Mouse (Mus musculus): ENCODE measurements around the gene Cpb2. TPM values are rescaled to one million over a fixed set of nuclear protein-coding genes. Genes with fewer than 3 reads are reported as not detected.

The Cpb2 gene
- polyA plus RNA-seq, 1 experiment from 2014 or later = 6.8 TPM

DNA sequence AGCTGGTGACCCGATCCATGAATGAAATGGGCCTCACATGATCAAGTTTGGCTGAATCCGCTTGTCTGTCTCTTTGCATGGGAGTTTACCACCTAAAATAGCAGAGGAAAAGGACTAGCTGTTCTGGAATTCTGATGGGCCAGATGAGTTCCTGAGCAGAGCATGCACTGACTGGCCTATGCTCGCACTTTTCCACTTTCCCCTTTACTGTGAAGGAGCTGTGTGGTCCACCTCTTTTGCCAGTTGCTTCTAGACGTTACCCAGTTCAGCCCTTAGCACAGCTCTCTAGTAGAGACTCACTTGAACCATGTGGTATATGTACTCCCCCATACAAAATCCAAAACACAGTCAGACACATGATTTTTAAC lies 5.5 kb upstream of the Cpb2 start:
- ATAC-seq = no peak
- Histone ChIP-seq H3K4me1 (ENCODE audit: control insufficient read depth, insufficient read depth, low read length) (no peaks in the 10 kb centered on the region), H3K9me3 (ENCODE audit: control insufficient read depth, low read length) (no peaks in the 10 kb centered on the region), H3K36me3 (ENCODE audit: control insufficient read depth, insufficient read depth, low read length) (no peaks in the 10 kb centered on the region), H3K4me3 (ENCODE audit: low read length) (no peak overlapping the region), H3K27ac (ENCODE audit: low read length) (no peak overlapping the region), H3K9ac (ENCODE audit: low read depth, low read length) (no peak overlapping the region), H3K4me2 (ENCODE audit: low read depth, low read length) (no peak overlapping the region), H3K27me3 (replicated peaks; ENCODE audit: control insufficient read depth, insufficient read depth, low read length) (no peaks in the 10 kb centered on the region)
- WGBS = 89% methylated on average over 4 of the region's 4 CpGs

- no peak overlapping the region for H3K9ac ChIP-seq (ENCODE audit: low read depth, low read length)
- H3K36me3 ChIP-seq (ENCODE audit: control insufficient read depth, insufficient read depth, low read length) = no peaks in the 10 kb centered on the region
- H3K27me3 ChIP-seq (replicated peaks; ENCODE audit: control insufficient read depth, insufficient read depth, low read length) = no peaks in the 10 kb centered on the region
- H3K4me3 ChIP-seq (ENCODE audit: low read length) = no peak overlapping the region
- no peak overlapping the region for H3K4me2 ChIP-seq (ENCODE audit: low read depth, low read length)
- WGBS = 82% methylated on average over 8 of the region's 8 CpGs
- no peaks in the 10 kb centered on the region for H3K4me1 ChIP-seq (ENCODE audit: control insufficient read depth, insufficient read depth, low read length)
- no peak for ATAC-seq
- H3K9me3 ChIP-seq (ENCODE audit: control insufficient read depth, low read length) = no peaks in the 10 kb centered on the region
- H3K27ac ChIP-seq (ENCODE audit: low read length) = no peak overlapping the region
Measured at GRCm38 (mm10) chr14:75237096-75237495, 5.0 kb upstream of the Cpb2 start.

DNA sequence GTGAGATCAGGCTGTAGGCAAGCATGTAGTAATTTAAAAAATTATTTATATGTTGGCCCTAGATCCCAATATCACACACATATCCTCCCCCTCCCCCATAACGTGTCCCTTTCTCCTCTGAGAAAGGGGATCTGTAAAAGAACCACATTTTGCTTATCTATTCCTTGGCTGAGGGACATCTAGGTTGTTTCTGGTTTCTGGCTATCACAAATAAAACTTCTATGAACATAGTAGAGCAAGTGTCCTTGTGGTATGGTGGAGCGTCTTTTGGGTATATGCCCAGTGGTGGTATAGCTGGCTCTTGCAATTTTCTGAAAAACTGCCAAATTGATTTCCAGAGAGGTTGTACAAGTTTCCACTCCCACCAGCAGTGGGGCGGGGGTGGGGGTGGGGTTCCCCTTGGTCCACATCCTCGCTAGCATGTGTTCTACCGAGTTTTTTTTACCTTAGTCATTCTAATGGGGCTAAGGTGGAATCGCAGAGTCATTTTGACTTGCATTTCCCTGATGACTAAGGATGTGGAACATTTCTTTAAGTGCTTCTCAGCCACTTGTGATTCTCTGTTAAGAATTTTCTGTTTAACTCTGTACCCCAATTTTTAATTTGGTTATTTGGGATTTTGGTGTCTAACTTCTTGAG lies 3.9 kb upstream of the Cpb2 start:
- no peaks in the 10 kb centered on the region for H3K27me3 ChIP-seq (replicated peaks; ENCODE audit: control insufficient read depth, insufficient read depth, low read length)

DNA sequence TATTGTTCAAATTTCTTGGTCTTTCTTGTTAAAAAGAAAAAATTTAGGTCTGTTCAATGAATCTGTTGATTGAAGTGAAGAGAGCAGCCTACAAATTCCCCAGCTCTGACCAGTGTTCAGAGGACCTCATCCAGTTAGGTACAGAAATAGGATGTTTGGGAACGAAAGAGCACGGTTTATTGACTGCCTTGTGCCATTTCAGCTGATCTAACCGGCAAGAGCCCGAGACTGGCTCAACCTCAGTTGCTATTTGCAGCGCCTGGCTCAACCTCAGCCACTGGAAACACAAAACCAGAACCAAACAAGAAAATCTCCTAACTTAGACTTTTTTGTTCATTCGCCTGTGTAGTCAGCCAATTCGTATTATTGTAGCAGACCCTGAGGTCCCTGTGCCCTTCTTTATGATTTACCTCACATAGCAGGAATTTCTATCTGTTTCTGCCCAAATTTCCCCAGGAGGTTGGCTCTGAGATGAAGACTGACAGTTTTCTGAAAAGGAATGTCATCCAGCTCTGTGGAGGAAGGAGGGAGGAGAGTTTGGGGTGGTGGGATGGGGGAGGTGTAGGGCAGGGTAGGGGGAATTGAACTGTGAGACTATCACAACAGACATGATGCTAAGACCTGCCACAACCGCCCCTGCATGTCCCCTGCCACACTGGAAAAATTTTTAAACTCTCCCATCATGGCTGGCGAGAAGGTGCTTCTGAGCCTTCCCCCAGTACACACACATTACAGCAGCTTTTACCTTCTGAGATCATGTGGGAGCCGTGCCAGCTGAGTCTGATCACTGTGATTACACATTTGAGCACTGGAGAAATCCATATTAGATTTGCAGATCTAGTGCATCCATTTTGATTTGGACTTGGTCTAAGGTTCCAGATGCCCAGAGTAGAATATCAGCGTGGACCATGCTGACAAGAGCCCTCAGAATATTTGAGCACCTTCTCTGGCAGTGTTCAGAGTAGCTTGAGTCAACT lies 4.2 kb downstream of the Cpb2 start:
- Histone ChIP-seq H3K27ac (ENCODE audit: low read length) (no peak overlapping the region), H3K4me3 (ENCODE audit: low read length) (no peak overlapping the region), H3K27me3 (replicated peaks; ENCODE audit: control insufficient read depth, insufficient read depth, low read length) (no peaks in the 10 kb centered on the region), H3K9me3 (ENCODE audit: control insufficient read depth, low read length) (no peaks in the 10 kb centered on the region), H3K9ac (ENCODE audit: low read depth, low read length) (no peak overlapping the region), H3K4me2 (ENCODE audit: low read depth, low read length) (no peak overlapping the region), H3K36me3 (ENCODE audit: control insufficient read depth, insufficient read depth, low read length) (no peaks in the 10 kb centered on the region), H3K4me1 (ENCODE audit: control insufficient read depth, insufficient read depth, low read length) (no peaks in the 10 kb centered on the region)
- no peak for ATAC-seq
- WGBS = 78% methylated on average over 11 of the region's 11 CpGs

More for the DNA sequence above, 3.9 kb upstream of the Cpb2 start:
- H3K9me3 ChIP-seq (ENCODE audit: control insufficient read depth, low read length) = no peaks in the 10 kb centered on the region
- H3K9ac ChIP-seq (ENCODE audit: low read depth, low read length) = no peak overlapping the region
- no peak overlapping the region for H3K4me3 ChIP-seq (ENCODE audit: low read length)
- no peak for ATAC-seq
- no peaks in the 10 kb centered on the region for H3K4me1 ChIP-seq (ENCODE audit: control insufficient read depth, insufficient read depth, low read length)
- no peak overlapping the region for H3K4me2 ChIP-seq (ENCODE audit: low read depth, low read length)
- WGBS = 84% methylated on average over 6 of the region's 6 CpGs
- no peak overlapping the region for H3K27ac ChIP-seq (ENCODE audit: low read length)
- no peaks in the 10 kb centered on the region for H3K36me3 ChIP-seq (ENCODE audit: control insufficient read depth, insufficient read depth, low read length)

DNA sequence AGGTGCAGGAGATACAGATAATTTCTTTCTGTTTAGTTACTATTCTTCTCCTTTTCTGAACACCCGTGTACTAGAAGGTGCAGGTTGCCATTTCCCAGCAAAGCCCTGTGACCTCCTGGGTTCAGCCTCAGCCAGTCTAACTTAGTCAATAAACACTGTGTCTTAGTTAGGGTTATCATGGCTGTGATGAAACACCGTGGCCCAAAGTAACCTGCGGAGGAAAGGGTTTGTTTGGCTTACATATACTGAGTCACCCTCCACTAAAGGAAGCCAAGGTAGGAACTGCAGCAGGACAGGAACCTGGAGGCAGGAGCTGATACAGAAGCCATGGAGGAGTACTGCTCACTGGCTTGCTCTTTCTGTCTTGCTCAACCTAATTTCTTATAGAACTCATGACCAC lies 8.3 kb downstream of the Cpb2 start:
- ATAC-seq = no peak
- Histone ChIP-seq H3K4me3 (ENCODE audit: low read length) (no peak overlapping the region), H3K9me3 (ENCODE audit: control insufficient read depth, low read length) (no peaks in the 10 kb centered on the region), H3K36me3 (ENCODE audit: control insufficient read depth, insufficient read depth, low read length) (no peaks in the 10 kb centered on the region), H3K27me3 (replicated peaks; ENCODE audit: control insufficient read depth, insufficient read depth, low read length) (no peaks in the 10 kb centered on the region), H3K4me2 (ENCODE audit: low read depth, low read length) (no peak overlapping the region), H3K9ac (ENCODE audit: low read depth, low read length) (no peak overlapping the region), H3K27ac (ENCODE audit: low read length) (no peak overlapping the region), H3K4me1 (ENCODE audit: control insufficient read depth, insufficient read depth, low read length) (no peaks in the 10 kb centered on the region)
- WGBS = 73% methylated on average over 3 of the region's 3 CpGs

DNA sequence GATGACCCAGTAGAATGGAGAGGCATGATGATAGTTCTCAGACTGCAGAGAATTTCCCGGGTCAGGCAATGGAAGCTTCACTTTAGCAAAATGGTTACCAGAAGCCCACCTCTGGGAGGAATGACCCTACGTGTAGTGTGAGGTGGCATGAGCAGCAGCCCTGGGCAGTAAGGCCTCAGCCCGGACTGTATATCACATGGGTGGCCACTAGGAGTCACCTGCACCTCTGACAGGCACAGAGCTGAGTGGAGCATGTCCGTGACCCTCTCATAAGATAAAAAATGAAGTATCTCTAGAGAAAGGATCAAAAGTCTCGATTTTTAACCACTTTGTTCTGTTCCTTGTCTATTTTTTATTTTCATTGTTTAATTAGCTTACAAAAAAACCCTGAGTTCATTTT lies 14.4 kb downstream of the Cpb2 start:
- H3K27ac ChIP-seq (ENCODE audit: low read length) = no peak overlapping the region
- H3K4me2 ChIP-seq (ENCODE audit: low read depth, low read length) = no peak overlapping the region
- WGBS = 42% methylated on average over 5 of the region's 5 CpGs

GRCm38 (mm10) chr14:75269531-75269930 lies 27.4 kb downstream of the Cpb2 start:
- no peaks in the 10 kb centered on the region for H3K27me3 ChIP-seq (replicated peaks; ENCODE audit: control insufficient read depth, insufficient read depth, low read length)
- H3K4me1 ChIP-seq (ENCODE audit: control insufficient read depth, insufficient read depth, low read length) = no peaks in the 10 kb centered on the region
- H3K4me3 ChIP-seq (ENCODE audit: low read length) = no peak overlapping the region
- H3K27ac ChIP-seq (ENCODE audit: low read length) = no peak overlapping the region
- 85% methylated on average over 5 of the region's 5 CpGs for WGBS
- H3K9ac ChIP-seq (ENCODE audit: low read depth, low read length) = no peak overlapping the region
- no peaks in the 10 kb centered on the region for H3K9me3 ChIP-seq (ENCODE audit: control insufficient read depth, low read length)
- H3K36me3 ChIP-seq (ENCODE audit: control insufficient read depth, insufficient read depth, low read length) = no peaks in the 10 kb centered on the region
- no peak overlapping the region for H3K4me2 ChIP-seq (ENCODE audit: low read depth, low read length)
- no peak for ATAC-seq

More for the DNA sequence above, 14.4 kb downstream of the Cpb2 start:
- Histone ChIP-seq H3K4me1 (ENCODE audit: control insufficient read depth, insufficient read depth, low read length) (no peaks in the 10 kb centered on the region), H3K27me3 (replicated peaks; ENCODE audit: control insufficient read depth, insufficient read depth, low read length) (no peaks in the 10 kb centered on the region), H3K9me3 (ENCODE audit: control insufficient read depth, low read length) (no peaks in the 10 kb centered on the region), H3K9ac (ENCODE audit: low read depth, low read length) (no peak overlapping the region), H3K36me3 (ENCODE audit: control insufficient read depth, insufficient read depth, low read length) (no peaks in the 10 kb centered on the region), H3K4me3 (ENCODE audit: low read length) (no peak overlapping the region)
- no peak for ATAC-seq

DNA sequence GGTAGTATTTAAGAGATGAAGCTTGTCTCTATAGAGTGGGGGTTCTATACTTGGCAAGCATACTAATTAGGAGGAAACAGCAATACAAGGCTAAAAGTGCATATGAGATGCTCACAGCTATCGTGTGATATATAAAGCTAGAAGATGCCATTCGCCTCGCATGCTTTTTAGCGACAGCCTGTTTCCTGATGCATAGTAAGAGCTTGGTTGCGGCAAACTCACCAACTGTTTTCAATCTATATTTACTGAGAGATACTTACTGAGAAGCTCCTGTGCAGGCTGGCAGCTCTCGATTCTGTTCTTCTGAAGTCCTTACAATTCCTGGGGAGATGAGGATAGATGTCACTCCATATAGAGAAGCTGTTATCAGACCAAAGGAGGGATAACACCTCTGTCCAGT lies 37.6 kb downstream of the Cpb2 start:
- Histone ChIP-seq H3K4me2 (ENCODE audit: low read depth, low read length) (no peak overlapping the region), H3K27ac (ENCODE audit: low read length) (no peak overlapping the region), H3K4me3 (ENCODE audit: low read length) (no peak overlapping the region), H3K27me3 (replicated peaks; ENCODE audit: control insufficient read depth, insufficient read depth, low read length) (no peaks in the 10 kb centered on the region), H3K4me1 (ENCODE audit: control insufficient read depth, insufficient read depth, low read length) (peaks cover 3% of the 10 kb centered on the region; the same call in 1 of the 2 replicates), H3K36me3 (ENCODE audit: control insufficient read depth, insufficient read depth, low read length) (no peaks in the 10 kb centered on the region), H3K9ac (ENCODE audit: low read depth, low read length) (no peak overlapping the region), H3K9me3 (ENCODE audit: control insufficient read depth, low read length) (no peaks in the 10 kb centered on the region)
- no peak for ATAC-seq
- WGBS = 85% methylated on average over 6 of the region's 6 CpGs

GRCm38 (mm10) chr14:75280406-75280805 lies 38.3 kb downstream of the Cpb2 start:
- 50% methylated on average over 5 of the region's 5 CpGs for WGBS
- ATAC-seq = no peak
- no peaks in the 10 kb centered on the region for H3K36me3 ChIP-seq (ENCODE audit: control insufficient read depth, insufficient read depth, low read length)

More at GRCm38 (mm10) chr14:75280406-75280805, 38.3 kb downstream of the Cpb2 start:
- no peak overlapping the region for H3K4me2 ChIP-seq (ENCODE audit: low read depth, low read length)
- no peak overlapping the region for H3K9ac ChIP-seq (ENCODE audit: low read depth, low read length)
- no peak overlapping the region for H3K4me3 ChIP-seq (ENCODE audit: low read length)
- H3K27ac ChIP-seq (ENCODE audit: low read length) = no peak overlapping the region
- H3K4me1 ChIP-seq (ENCODE audit: control insufficient read depth, insufficient read depth, low read length) = peaks cover 3% of the 10 kb centered on the region; the same call in 1 of the 2 replicates
- no peaks in the 10 kb centered on the region for H3K9me3 ChIP-seq (ENCODE audit: control insufficient read depth, low read length)
- no peaks in the 10 kb centered on the region for H3K27me3 ChIP-seq (replicated peaks; ENCODE audit: control insufficient read depth, insufficient read depth, low read length)

All from intestine, embryonic 16.5 days (tissue).